Mouse (Mus musculus): ENCODE measurements around the gene Vps26b.

DNA sequence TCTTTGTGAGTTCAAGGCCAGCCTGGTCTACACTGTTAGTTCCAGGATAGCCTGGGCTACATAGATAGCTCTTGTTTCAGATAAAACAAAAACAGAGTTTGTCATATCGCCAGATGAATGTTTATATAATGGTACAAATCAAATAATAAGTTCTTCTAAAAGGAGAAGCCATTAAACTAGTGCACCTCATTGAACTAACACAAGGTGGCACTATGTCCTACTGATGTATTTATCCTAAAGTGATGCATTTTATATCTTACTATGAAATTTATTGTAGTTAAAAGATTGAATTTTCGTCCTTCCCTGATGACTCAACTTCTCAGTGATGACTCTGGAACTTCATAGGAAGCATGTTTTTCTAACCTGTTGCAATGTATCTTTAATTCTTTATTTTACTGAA lies 19.6 kb upstream of the Vps26b start:
- peak; percentile 64 for TF ChIP-seq CTCF (IDR thresholded peaks at IDR 0.05; ENCODE audit: low read depth)
- TF ChIP-seq EP300 (optimal IDR thresholded peaks at IDR 0.05) = no peak
